Mouse (Mus musculus): ENCODE measurements around the gene Tns1. TPM values are rescaled to one million over a fixed set of nuclear protein-coding genes. Genes with fewer than 3 reads are reported as not detected.
"Not testable (repeated sequence)": the region's sequence is repeated elsewhere in the genome, so short reads cannot be mapped to it uniquely, and the experiment has no call there.

Tns1 gene
- 6.9 and 9.3 TPM in 2 replicates for polyA plus RNA-seq (2014; fragmentation: Nextera tagmentation; extraction: Ambion mirVana)

GRCm38 (mm10) chr1:74124021-74124981, at the start of gene Tns1:
TSS of gene Tns1 (minus strand) at chr1:74124449.
- peak; percentile 78 for ATAC-seq (ENCODE audit: low FRiP score)
- no peak within 1 kb of the TSS for H3K27ac ChIP-seq (ENCODE audit: low read depth, low read length)
- under 1% methylated on average over 80 of the region's 84 CpGs for WGBS

GRCm38 (mm10) chr1:74172722-74173121, 48.5 kb upstream of the Tns1 start:
- ATAC-seq (ENCODE audit: low FRiP score): no peak
- H3K4me2 ChIP-seq: no peak overlapping the region
- H3K9ac ChIP-seq (ENCODE audit: low read length): no peak overlapping the region
- H3K4me3 ChIP-seq (ENCODE audit: low read depth, low read length): no peak overlapping the region
- no peaks in the 10 kb centered on the region for H3K4me1 ChIP-seq (ENCODE audit: control insufficient read depth, insufficient read depth, low read length)
- H3K27ac ChIP-seq (ENCODE audit: low read depth, low read length): no peak overlapping the region
- 93% methylated on average over 3 of the region's 3 CpGs for WGBS
- no peak for DNase-seq (ENCODE audit: low spot score, missing footprints)
- no peaks in the 10 kb centered on the region for H3K27me3 ChIP-seq (ENCODE audit: control insufficient read depth, insufficient read depth, low read length)
- H3K9me3 ChIP-seq (ENCODE audit: control insufficient read depth, low read length): no peaks in the 10 kb centered on the region
- no peaks in the 10 kb centered on the region for H3K36me3 ChIP-seq (ENCODE audit: control insufficient read depth, insufficient read depth, low read length)

More at GRCm38 (mm10) chr1:74124021-74124981, at the start of gene Tns1:
- Histone ChIP-seq H3K27me3 (ENCODE audit: control insufficient read depth, insufficient read depth, low read length) (peaks cover 22% of the 10 kb centered on the region), H3K4me3 (ENCODE audit: low read depth, low read length) (peak within 1 kb of the TSS; percentile 50), H3K4me2 (peak within 1 kb of the TSS; percentile 86), H3K36me3 (ENCODE audit: control insufficient read depth, insufficient read depth, low read length) (no peaks in the 10 kb centered on the region), H3K9ac (ENCODE audit: low read length) (peak within 1 kb of the TSS; percentile 64), H3K9me3 (ENCODE audit: control insufficient read depth, low read length) (no peaks in the 10 kb centered on the region), H3K4me1 (ENCODE audit: control insufficient read depth, insufficient read depth, low read length) (peaks cover 11% of the 10 kb centered on the region)
- DNase-seq (ENCODE audit: low spot score, missing footprints): peak; percentile 91

- no peak overlapping the region for H3K4me3 ChIP-seq (ENCODE audit: low read depth, low read length)
- H3K4me1 ChIP-seq (ENCODE audit: control insufficient read depth, insufficient read depth, low read length): no peaks in the 10 kb centered on the region
- WGBS: 84% methylated on average over 3 of the region's 3 CpGs
- H3K27me3 ChIP-seq (ENCODE audit: control insufficient read depth, insufficient read depth, low read length): no peaks in the 10 kb centered on the region
- DNase-seq (ENCODE audit: low spot score, missing footprints): peak; percentile 64
- no peak for ATAC-seq (ENCODE audit: low FRiP score)
- no peak overlapping the region for H3K4me2 ChIP-seq
- no peak overlapping the region for H3K27ac ChIP-seq (ENCODE audit: low read depth, low read length)
- H3K9ac ChIP-seq (ENCODE audit: low read length): no peak overlapping the region
- no peaks in the 10 kb centered on the region for H3K9me3 ChIP-seq (ENCODE audit: control insufficient read depth, low read length)
- H3K36me3 ChIP-seq (ENCODE audit: control insufficient read depth, insufficient read depth, low read length): no peaks in the 10 kb centered on the region
These were observed 45.5 kb upstream of the Tns1 start for GRCm38 (mm10) chr1:74169721-74170120.

GRCm38 (mm10) chr1:74167136-74167535, 42.9 kb upstream of the Tns1 start:
- peak; percentile 37 for DNase-seq (ENCODE audit: low spot score, missing footprints)
- Histone ChIP-seq H3K4me2 (no peak overlapping the region), H3K4me1 (ENCODE audit: control insufficient read depth, insufficient read depth, low read length) (no peaks in the 10 kb centered on the region), H3K9me3 (ENCODE audit: control insufficient read depth, low read length) (no peaks in the 10 kb centered on the region), H3K4me3 (ENCODE audit: low read depth, low read length) (no peak overlapping the region), H3K36me3 (ENCODE audit: control insufficient read depth, insufficient read depth, low read length) (no peaks in the 10 kb centered on the region), H3K27ac (ENCODE audit: low read depth, low read length) (no peak overlapping the region), H3K27me3 (ENCODE audit: control insufficient read depth, insufficient read depth, low read length) (no peaks in the 10 kb centered on the region), H3K9ac (ENCODE audit: low read length) (no peak overlapping the region)
- ATAC-seq (ENCODE audit: low FRiP score): no peak
- 79% methylated on average over 5 of the region's 5 CpGs for WGBS

- DNase-seq (ENCODE audit: low spot score, missing footprints): no peak
- Histone ChIP-seq H3K4me2 (no peak overlapping the region), H3K27me3 (ENCODE audit: control insufficient read depth, insufficient read depth, low read length) (no peaks in the 10 kb centered on the region), H3K9ac (ENCODE audit: low read length) (no peak overlapping the region), H3K27ac (ENCODE audit: low read depth, low read length) (no peak overlapping the region), H3K36me3 (ENCODE audit: control insufficient read depth, insufficient read depth, low read length) (no peaks in the 10 kb centered on the region), H3K4me1 (ENCODE audit: control insufficient read depth, insufficient read depth, low read length) (no peaks in the 10 kb centered on the region), H3K9me3 (ENCODE audit: control insufficient read depth, low read length) (no peaks in the 10 kb centered on the region), H3K4me3 (ENCODE audit: low read depth, low read length) (no peak overlapping the region)
- ATAC-seq (ENCODE audit: low FRiP score): no peak
- WGBS: 81% methylated on average over 2 of the region's 2 CpGs
These were observed 35.8 kb upstream of the Tns1 start for GRCm38 (mm10) chr1:74160036-74160435.

- WGBS: 74% methylated on average over 4 of the region's 5 CpGs
- H3K36me3 ChIP-seq (ENCODE audit: control insufficient read depth, insufficient read depth, low read length); ATAC-seq (ENCODE audit: low FRiP score); H3K9ac ChIP-seq (ENCODE audit: low read length); DNase-seq (ENCODE audit: low spot score, missing footprints); H3K27ac ChIP-seq (ENCODE audit: low read depth, low read length); H3K27me3 ChIP-seq (ENCODE audit: control insufficient read depth, insufficient read depth, low read length); H3K9me3 ChIP-seq (ENCODE audit: control insufficient read depth, low read length); H3K4me1 ChIP-seq (ENCODE audit: control insufficient read depth, insufficient read depth, low read length); H3K4me2 ChIP-seq; H3K4me3 ChIP-seq (ENCODE audit: low read depth, low read length): not testable (repeated sequence)
These were observed 35.4 kb upstream of the Tns1 start for GRCm38 (mm10) chr1:74159613-74160012.

- no peak overlapping the region for H3K9ac ChIP-seq (ENCODE audit: low read length)
- H3K4me1 ChIP-seq (ENCODE audit: control insufficient read depth, insufficient read depth, low read length): no peaks in the 10 kb centered on the region
- no peaks in the 10 kb centered on the region for H3K9me3 ChIP-seq (ENCODE audit: control insufficient read depth, low read length)
- 87% methylated on average over 14 of the region's 14 CpGs for WGBS
- ATAC-seq (ENCODE audit: low FRiP score): no peak
- no peaks in the 10 kb centered on the region for H3K27me3 ChIP-seq (ENCODE audit: control insufficient read depth, insufficient read depth, low read length)
- H3K27ac ChIP-seq (ENCODE audit: low read depth, low read length): no peak overlapping the region
- H3K36me3 ChIP-seq (ENCODE audit: control insufficient read depth, insufficient read depth, low read length): no peaks in the 10 kb centered on the region
- no peak overlapping the region for H3K4me2 ChIP-seq
- no peak overlapping the region for H3K4me3 ChIP-seq (ENCODE audit: low read depth, low read length)
- DNase-seq (ENCODE audit: low spot score, missing footprints): peak; percentile 75
These were observed 32.2 kb upstream of the Tns1 start for GRCm38 (mm10) chr1:74156381-74156910.

- 91% methylated on average over 6 of the region's 6 CpGs for WGBS
- H3K9me3 ChIP-seq (ENCODE audit: control insufficient read depth, low read length): no peaks in the 10 kb centered on the region
- no peak overlapping the region for H3K4me2 ChIP-seq
- no peak overlapping the region for H3K4me3 ChIP-seq (ENCODE audit: low read depth, low read length)
- no peak overlapping the region for H3K9ac ChIP-seq (ENCODE audit: low read length)
- H3K27ac ChIP-seq (ENCODE audit: low read depth, low read length): no peak overlapping the region
- no peak for ATAC-seq (ENCODE audit: low FRiP score)
- no peaks in the 10 kb centered on the region for H3K27me3 ChIP-seq (ENCODE audit: control insufficient read depth, insufficient read depth, low read length)
- H3K36me3 ChIP-seq (ENCODE audit: control insufficient read depth, insufficient read depth, low read length): no peaks in the 10 kb centered on the region
- H3K4me1 ChIP-seq (ENCODE audit: control insufficient read depth, insufficient read depth, low read length): no peaks in the 10 kb centered on the region
- peak; percentile 39 for DNase-seq (ENCODE audit: low spot score, missing footprints)
These were observed 31.3 kb upstream of the Tns1 start for GRCm38 (mm10) chr1:74155435-74156012.

Data from midbrain, embryonic 11.5 days (tissue).